Mouse (Mus musculus): ENCODE results near the gene Has1.

- no peak for TF ChIP-seq POLR2A (IDR thresholded peaks at IDR 0.05; ENCODE audit: control insufficient read depth, low read depth, low read length)
- TF ChIP-seq CTCF (IDR thresholded peaks at IDR 0.05; ENCODE audit: control insufficient read depth, insufficient read depth, insufficient replicate concordance, low read depth, low read length): no peak
Observed at GRCm38 (mm10) chr17:17866801-17867469, 11.9 kb upstream of the Has1 start.
